Mouse (Mus musculus) MEL (cell line): ENCODE measurements around the gene Ccng2. TPM values are rescaled to one million over a fixed set of nuclear protein-coding genes. Genes with fewer than 3 reads are reported as not detected.

ENCODE experiments used
- DNase-seq: peaks from one replicate; pipeline ENCODE4 v3.0.0; 2011; ENCODE audit warnings: low read depth, low spot score
- H3K27ac ChIP-seq: 2 replicates; pipeline ENCODE4 v1.5.1; 2012; ENCODE audit warnings: low read depth, mild to moderate bottlenecking, control low read depth, low read length, moderate library complexity; ENCODE audit not compliant: control insufficient read depth
- H3K27me3 ChIP-seq, 2 experiments: fragments of 150-350 bp in 1 of 2; sonication (generic) in 1 of 2; 2 replicates each; pipeline ENCODE4 v1.6.1; 2012; ENCODE audit warnings: low read length in 2 of 2, mild to moderate bottlenecking in 2 of 2, improper control_type of control experiment in 1 of 2, moderate library complexity in 1 of 2; ENCODE audit not compliant: insufficient read depth in 2 of 2, control insufficient read depth in 1 of 2
- H3K36me3 ChIP-seq, 2 experiments: 2 replicates each; pipeline ENCODE4 v1.6.1; 2012 to 2014; ENCODE audit warnings: low read length in 2 of 2, improper control_type of control experiment in 1 of 2, inconsistent platforms in 1 of 2, mild to moderate bottlenecking in 1 of 2; ENCODE audit not compliant: insufficient read depth in 2 of 2, control insufficient read depth in 1 of 2
- H3K4me1 ChIP-seq, 2 experiments: fragments of 150-350 bp in 1 of 2; sonication (generic) in 1 of 2; 2 replicates each; pipeline ENCODE4 v1.6.1; 2012; ENCODE audit warnings: low read length in 2 of 2, improper control_type of control experiment in 1 of 2, mild to moderate bottlenecking in 1 of 2; ENCODE audit not compliant: insufficient read depth in 2 of 2, control insufficient read depth in 1 of 2
- H3K4me3 ChIP-seq, 2 experiments: fragments of 150-350 bp in 1 of 2; sonication (generic) in 1 of 2; 2 replicates each; pipeline ENCODE4 v1.5.1; 2012; ENCODE audit warnings: low read depth in 2 of 2, low read length in 2 of 2, mild to moderate bottlenecking in 2 of 2, moderate library complexity in 2 of 2, control low read depth in 1 of 2, improper control_type of control experiment in 1 of 2; ENCODE audit not compliant: control insufficient read depth in 1 of 2, insufficient read depth in 1 of 2
- H3K79me2 ChIP-seq: 2 replicates; pipeline ENCODE4 v1.6.1; 2012; ENCODE audit warnings: mild to moderate bottlenecking, low read length, moderate library complexity; ENCODE audit not compliant: control insufficient read depth, poor library complexity, insufficient read depth
- H3K9ac ChIP-seq: 2 replicates; pipeline ENCODE4 v1.6.1; 2012; ENCODE audit warnings: low read depth, mild to moderate bottlenecking, control low read depth, low read length, moderate library complexity; ENCODE audit not compliant: control insufficient read depth, poor library complexity, severe bottlenecking
- H3K9me3 ChIP-seq: fragments of 150-350 bp; sonication (generic); replicated peaks from 2 replicates; pipeline ENCODE4 v1.6.1; 2012; ENCODE audit warnings: mild to moderate bottlenecking, low read length, improper control_type of control experiment, moderate library complexity; ENCODE audit not compliant: insufficient read depth
- CHD2 ChIP-seq: IDR thresholded peaks from 2 replicates; pipeline ENCODE4 v1.6.1; 2011; ENCODE audit warnings: low read length, improper control_type of control experiment
- CTCF ChIP-seq, 3 experiments: IDR thresholded peaks in 2 of 3; conservative IDR thresholded peaks in 1 of 3; 2 replicates each; pipeline ENCODE4 v1.5.1; 2011 to 2012; ENCODE audit warnings: low read length in 3 of 3, low read depth in 2 of 3, mild to moderate bottlenecking in 2 of 3, improper control_type of control experiment in 1 of 3, inconsistent platforms in 1 of 3, mixed read lengths in 1 of 3, moderate library complexity in 1 of 3; ENCODE audit not compliant: control insufficient read depth in 1 of 3, insufficient read depth in 1 of 3, poor library complexity in 1 of 3, severe bottlenecking in 1 of 3
- E2F4 ChIP-seq: IDR thresholded peaks from 2 replicates; pipeline ENCODE4 v1.6.1; 2011; ENCODE audit warnings: low read depth, low read length, improper control_type of control experiment, borderline replicate concordance
- EP300 ChIP-seq, 2 experiments: IDR thresholded peaks; 2 replicates each; pipeline ENCODE4 v1.6.1; 2011; ENCODE audit warnings: improper control_type of control experiment in 2 of 2, low read length in 2 of 2, low read depth in 1 of 2, mild to moderate bottlenecking in 1 of 2
- GABPA ChIP-seq: IDR thresholded peaks from 2 replicates; pipeline ENCODE4 v1.6.1; 2012; ENCODE audit warnings: low read depth, mild to moderate bottlenecking, inconsistent platforms, low read length, improper control_type of control experiment, moderate library complexity
- HCFC1 ChIP-seq: IDR thresholded peaks from 2 replicates; pipeline ENCODE4 v1.6.1; 2012; ENCODE audit warnings: low read depth, mild to moderate bottlenecking, inconsistent platforms, low read length, improper control_type of control experiment, moderate library complexity
- JUND ChIP-seq: IDR thresholded peaks from 2 replicates; pipeline ENCODE4 v1.6.1; 2011; ENCODE audit warnings: low read depth, mild to moderate bottlenecking, improper control_type of control experiment, low read length
- MAX ChIP-seq: IDR thresholded peaks from 2 replicates; pipeline ENCODE4 v1.6.1; 2011; ENCODE audit warnings: low read length, improper control_type of control experiment
- MAZ ChIP-seq: IDR thresholded peaks from 2 replicates; pipeline ENCODE4 v1.6.1; 2012; ENCODE audit warnings: low read depth, mild to moderate bottlenecking, inconsistent platforms, low read length, improper control_type of control experiment
- MEF2A ChIP-seq: IDR thresholded peaks from 2 replicates; pipeline ENCODE4 v1.6.1; 2014; ENCODE audit warnings: low read depth, mild to moderate bottlenecking, inconsistent platforms, low read length, improper control_type of control experiment; ENCODE audit not compliant: poor library complexity, insufficient replicate concordance, severe bottlenecking; ENCODE audit errors: extremely low read depth
- MXI1 ChIP-seq: IDR thresholded peaks from 2 replicates; pipeline ENCODE4 v1.6.1; 2011; ENCODE audit warnings: mild to moderate bottlenecking, low read depth, low read length, improper control_type of control experiment
- MYB ChIP-seq: IDR thresholded peaks from 2 replicates; pipeline ENCODE4 v1.6.1; 2011; ENCODE audit warnings: mild to moderate bottlenecking, low read depth, low read length, improper control_type of control experiment
- MYC ChIP-seq: IDR thresholded peaks from 2 replicates; pipeline ENCODE4 v1.6.1; 2011; ENCODE audit warnings: low read depth, mild to moderate bottlenecking, low read length, improper control_type of control experiment, moderate library complexity
- NELFE ChIP-seq: IDR thresholded peaks from 2 replicates; pipeline ENCODE4 v1.6.1; 2011; ENCODE audit warnings: low read depth, low read length, improper control_type of control experiment
- NRF1 ChIP-seq: IDR thresholded peaks from 2 replicates; pipeline ENCODE4 v1.6.1; 2014; ENCODE audit warnings: low read depth, mild to moderate bottlenecking, inconsistent platforms, low read length, improper control_type of control experiment, moderate library complexity; ENCODE audit not compliant: poor library complexity, insufficient read depth, severe bottlenecking
- POLR2AphosphoS5 ChIP-seq: IDR thresholded peaks from 2 replicates; pipeline ENCODE4 v1.6.1; 2012; ENCODE audit warnings: low read depth, borderline replicate concordance, mild to moderate bottlenecking, inconsistent platforms, low read length, moderate library complexity, mixed read lengths
- RAD21 ChIP-seq: IDR thresholded peaks from 2 replicates; pipeline ENCODE4 v1.6.1; 2011; ENCODE audit warnings: mild to moderate bottlenecking, low read depth, low read length, improper control_type of control experiment
- RCOR1 ChIP-seq: IDR thresholded peaks from 2 replicates; pipeline ENCODE4 v1.6.1; 2012; ENCODE audit warnings: low read depth, mild to moderate bottlenecking, inconsistent platforms, low read length, improper control_type of control experiment
- SIN3A ChIP-seq: IDR thresholded peaks from 2 replicates; pipeline ENCODE4 v1.6.1; 2012; ENCODE audit warnings: low read length, improper control_type of control experiment, inconsistent platforms
- SMC3 ChIP-seq: IDR thresholded peaks from 2 replicates; pipeline ENCODE4 v1.6.1; 2011; ENCODE audit warnings: low read depth, low read length, improper control_type of control experiment
- TAL1 ChIP-seq: IDR thresholded peaks from 2 replicates; pipeline ENCODE4 v1.6.1; 2012; ENCODE audit warnings: mild to moderate bottlenecking, inconsistent platforms, low read length, moderate library complexity, mixed read lengths
- TBP ChIP-seq: IDR thresholded peaks from 2 replicates; pipeline ENCODE4 v1.8.0; 2011; ENCODE audit warnings: low read depth, low read length, improper control_type of control experiment
- UBTF ChIP-seq: IDR thresholded peaks from 2 replicates; pipeline ENCODE4 v1.6.1; 2012; ENCODE audit warnings: low read depth, mild to moderate bottlenecking, inconsistent platforms, low read length, improper control_type of control experiment, moderate library complexity, borderline replicate concordance; ENCODE audit not compliant: insufficient read depth
- USF1 ChIP-seq: IDR thresholded peaks from 2 replicates; pipeline ENCODE4 v1.6.1; 2014; ENCODE audit warnings: low read depth, mild to moderate bottlenecking, inconsistent platforms, low read length, improper control_type of control experiment, moderate library complexity
- ZC3H11A ChIP-seq: IDR thresholded peaks from 2 replicates; pipeline ENCODE4 v1.6.1; 2012; ENCODE audit warnings: low read depth, mild to moderate bottlenecking, inconsistent platforms, low read length, improper control_type of control experiment
- ZKSCAN1 ChIP-seq: IDR thresholded peaks from 2 replicates; pipeline ENCODE4 v1.6.1; 2012; ENCODE audit warnings: low read depth, mild to moderate bottlenecking, inconsistent platforms, low read length, improper control_type of control experiment, moderate library complexity
- ZMIZ1 ChIP-seq: IDR thresholded peaks from 2 replicates; pipeline ENCODE4 v1.6.1; 2012; ENCODE audit warnings: low read depth, mild to moderate bottlenecking, inconsistent platforms, low read length, improper control_type of control experiment, moderate library complexity
- ZNF384 ChIP-seq: IDR thresholded peaks from 2 replicates; pipeline ENCODE4 v1.6.1; 2012; ENCODE audit warnings: low read depth, mild to moderate bottlenecking, inconsistent platforms, low read length, improper control_type of control experiment
- polyA plus RNA-seq, 2 experiments: library from polyadenylated mRNA; stranded (reverse) in 1 of 2; unstranded in 1 of 2; fragments of >175 nt in 1 of 2; fragments of >200 nt in 1 of 2; gene quantifications; 2 replicates each; pipeline versions ENCODE4 v1.2.1 to v1.2.4; 2012; ENCODE audit warnings: low replicate concordance in 2 of 2, low read depth in 1 of 2; ENCODE audit not compliant: insufficient read length in 2 of 2, insufficient read depth in 1 of 2, missing spikeins in 1 of 2
- total RNA-seq: library from RNA; depleted of rRNA; stranded (reverse); fragments of 300-350 nt; gene quantifications from 2 replicates; pipeline ENCODE4 v1.2.3, GENCODE M21; 2012

Ccng2 gene
- total and polyA plus RNA-seq, 3 experiments: 1.0 to 3.7 TPM; not detected in 1

- TF ChIP-seq MEF2A: no peak
- 0 out of 2 replicates have a peak, but pooled peaks have one; percentile 52 for TF ChIP-seq UBTF
- no peak for TF ChIP-seq E2F4
Observed at GRCm38 (mm10) chr5:93267851-93268606, 972 bp downstream of the Ccng2 start (continued).

GRCm38 (mm10) chr5:93270095-93270494 is 3.0 kb downstream of the Ccng2 start:
- no peak overlapping the region for H3K4me3 ChIP-seq
- H3K9ac ChIP-seq: no peak overlapping the region
- H3K27me3 ChIP-seq: no peaks in the 10 kb centered on the region
- peaks cover 2 to 3% of the 10 kb centered on the region in 2 experiments; a peak in 1 of 4 replicates for H3K4me1 ChIP-seq
- no peaks in the 10 kb centered on the region for H3K9me3 ChIP-seq
- no peak overlapping the region for H3K27ac ChIP-seq
- H3K79me2 ChIP-seq: peaks cover 1% of the 10 kb centered on the region; the same call in 1 of the 2 replicates
- TF ChIP-seq MAX (no peak), ZC3H11A (no peak), MAZ (no peak), CTCF (IDR thresholded peaks at IDR 0.05 in 2 of 3, conservative IDR thresholded peaks at IDR 0.05 in 1 of 3; ENCODE audit: control insufficient read depth in 1 of 3, insufficient read depth in 1 of 3, low read depth in 2 of 3, low read length in 3 of 3, poor library complexity in 1 of 3, severe bottlenecking in 1 of 3) (no peak), E2F4 (no peak), TAL1 (no peak), ZMIZ1 (no peak), NELFE (no peak), NRF1 (no peak), MYC (no peak)
- TF ChIP-seq, all 39 proteins: peak for 0
- no peak for DNase-seq
- H3K36me3 ChIP-seq: peaks cover 0 to 6% of the 10 kb centered on the region in 2 experiments; a peak in 3 of 4 replicates

GRCm38 (mm10) chr5:93270721-93271120 is 3.7 kb downstream of the Ccng2 start:
- Histone ChIP-seq H3K27me3 (no peaks in the 10 kb centered on the region), H3K36me3 (peaks cover 0 to 4% of the 10 kb centered on the region in 2 experiments; a peak in 3 of 4 replicates), H3K4me1 (peaks cover under 1 to 2% of the 10 kb centered on the region in 2 experiments; a peak in 1 of 4 replicates), H3K27ac (no peak overlapping the region), H3K4me3 (no peak overlapping the region), H3K79me2 (peaks cover 1% of the 10 kb centered on the region; the same call in 1 of the 2 replicates), H3K9me3 (no peaks in the 10 kb centered on the region), H3K9ac (no peak overlapping the region)
- DNase-seq: no peak
- TF ChIP-seq MAX (no peak), HCFC1 (no peak), RCOR1 (no peak), ZKSCAN1 (no peak), SMC3 (no peak), SIN3A (no peak), JUND (no peak), MXI1 (no peak), E2F4 (no peak), CHD2 (no peak), MEF2A (no peak), POLR2AphosphoS5 (no peak), RAD21 (no peak), EP300 (IDR thresholded peaks at IDR 0.05; ENCODE audit: low read depth in 1 of 2, low read length in 2 of 2) (no peak), USF1 (no peak), MYB (no peak), ZNF384 (no peak), TBP (no peak), GABPA (no peak)
